Mouse (Mus musculus): ENCODE data around the gene Mettl21a.

DNA sequence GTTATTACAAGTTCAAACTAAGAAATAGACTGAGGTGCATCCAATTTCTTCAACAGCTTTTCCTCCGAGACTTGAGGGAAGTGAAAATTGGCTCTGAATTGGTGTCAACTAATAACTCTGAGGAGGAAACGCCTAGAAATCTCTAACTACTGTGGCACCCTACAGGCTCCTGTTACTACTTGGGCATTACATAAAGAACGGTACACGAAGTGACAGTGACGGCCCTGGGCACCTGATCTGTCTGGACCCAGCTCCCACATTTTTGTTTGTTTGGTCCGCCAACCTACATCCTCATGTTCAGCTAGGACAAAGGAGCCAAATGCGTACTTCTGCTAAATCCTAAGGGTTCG is 536 bp downstream of the Mettl21a start:
- no peak for TF ChIP-seq CTCF (IDR thresholded peaks at IDR 0.05; ENCODE audit: low read depth)
- no peak for TF ChIP-seq EP300 (IDR thresholded peaks at IDR 0.05; ENCODE audit: low read depth)
